Mouse (Mus musculus) midbrain, embryonic 11.5 days (tissue): ENCODE measurements around the gene Actn3. TPM values are rescaled to one million over a fixed set of nuclear protein-coding genes. Genes with fewer than 3 reads are reported as not detected.

Experiments
- ATAC-seq: fragments of 200-750 bp; cut with Nextera tagmentation; 2 replicates; pipeline ENCODE4 v1.8.0; 2017; ENCODE audit warnings: moderate TSS enrichment, moderate library complexity; ENCODE audit not compliant: low FRiP score
- DNase-seq: peaks from one replicate; pipeline ENCODE4 v3.0.0; 2015; ENCODE audit warnings: low spot score; ENCODE audit errors: missing footprints
- H3K27ac ChIP-seq: fragments of 300-500 bp; sonication (generic); 2 replicates; pipeline ENCODE4 v1.5.1; 2014; ENCODE audit warnings: low read depth, low read length
- H3K27me3 ChIP-seq: fragments of 300-500 bp; sonication (generic); 2 replicates; pipeline ENCODE4 v1.6.1; 2014; ENCODE audit warnings: mild to moderate bottlenecking, low read length, moderate library complexity, mixed read lengths; ENCODE audit not compliant: control insufficient read depth, insufficient read depth
- H3K36me3 ChIP-seq: fragments of 300-500 bp; sonication (generic); 2 replicates; pipeline ENCODE4 v1.6.1; 2014; ENCODE audit warnings: mild to moderate bottlenecking, low read length, moderate library complexity, mixed read lengths; ENCODE audit not compliant: control insufficient read depth, insufficient read depth
- H3K4me1 ChIP-seq: fragments of 300-500 bp; sonication (generic); 2 replicates; pipeline ENCODE4 v1.6.1; 2014; ENCODE audit warnings: low read length; ENCODE audit not compliant: control insufficient read depth, insufficient read depth
- H3K4me2 ChIP-seq: fragments of 300-500 bp; sonication (generic); 2 replicates; pipeline ENCODE4 v1.6.1; 2014; ENCODE audit warnings: mild to moderate bottlenecking, moderate library complexity
- H3K4me3 ChIP-seq: fragments of 300-500 bp; sonication (generic); 2 replicates; pipeline ENCODE4 v1.5.1; 2014; ENCODE audit warnings: low read depth, low read length
- H3K9ac ChIP-seq: fragments of 300-500 bp; sonication (generic); 2 replicates; pipeline ENCODE4 v1.6.1; 2014; ENCODE audit warnings: low read length
- H3K9me3 ChIP-seq: fragments of 300-500 bp; sonication (generic); 2 replicates; pipeline ENCODE4 v1.6.1; 2016; ENCODE audit warnings: low read length; ENCODE audit not compliant: control insufficient read depth
- WGBS: fragments of 180-500 bp; shearing (Covaris S2); extraction: QIAGEN DNeasy Blood & Tissue Kit; methylation state at CpG from one replicate; pipeline ENCODE4 v1.1.7; 2014; 5-methylcytosine and 5-hydroxymethylcytosine counted together
- polyA plus RNA-seq: library from polyadenylated mRNA; unstranded; fragments of >200 nt; fragmentation: Nextera tagmentation; extraction: Ambion mirVana; gene quantifications from 2 replicates; pipeline ENCODE4 v1.2.1, GENCODE M21; 2014

Actn3 gene
- 0.86 and 1.2 TPM in 2 replicates for polyA plus RNA-seq

DNA sequence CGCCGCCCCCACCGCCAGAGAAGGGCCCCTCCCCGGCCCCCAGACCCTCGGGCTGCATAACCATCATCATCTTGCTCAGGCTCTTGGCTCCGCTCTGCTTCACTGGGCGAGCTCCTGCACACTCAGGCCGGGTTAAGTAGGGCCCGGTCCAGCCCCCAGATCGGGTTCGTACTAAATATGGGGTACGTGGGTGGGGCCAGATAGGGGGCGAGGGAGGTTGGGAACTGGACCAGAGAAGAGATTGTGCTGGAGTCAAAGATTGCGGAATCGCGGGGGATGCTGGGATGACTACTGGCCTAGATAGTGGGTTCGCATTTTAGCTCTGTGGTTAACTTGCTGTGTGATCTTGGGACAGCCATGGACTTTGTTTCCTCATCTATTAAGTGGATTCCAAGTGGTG is at the start of gene Actn3:
Actn3 (minus strand) TSS at position 125 of the 400 bp plus-strand sequence.
- peak; percentile 84 for DNase-seq
- ATAC-seq = peak; percentile 12; the same call in 1 of the 2 replicates
- peaks cover 6% of the 10 kb centered on the region for H3K4me1 ChIP-seq
- peak within 1 kb of the TSS; percentile 84 for H3K4me2 ChIP-seq
- peak within 1 kb of the TSS; percentile 25; the same call in 1 of the 2 replicates for H3K27ac ChIP-seq
- H3K36me3 ChIP-seq = no peaks in the 10 kb centered on the region
- peak within 1 kb of the TSS; percentile 82 for H3K9ac ChIP-seq
- 4% methylated on average over 17 of the region's 17 CpGs for WGBS
- peak within 1 kb of the TSS; percentile 91 for H3K4me3 ChIP-seq
- no peaks in the 10 kb centered on the region for H3K9me3 ChIP-seq
- no peaks in the 10 kb centered on the region for H3K27me3 ChIP-seq

DNA sequence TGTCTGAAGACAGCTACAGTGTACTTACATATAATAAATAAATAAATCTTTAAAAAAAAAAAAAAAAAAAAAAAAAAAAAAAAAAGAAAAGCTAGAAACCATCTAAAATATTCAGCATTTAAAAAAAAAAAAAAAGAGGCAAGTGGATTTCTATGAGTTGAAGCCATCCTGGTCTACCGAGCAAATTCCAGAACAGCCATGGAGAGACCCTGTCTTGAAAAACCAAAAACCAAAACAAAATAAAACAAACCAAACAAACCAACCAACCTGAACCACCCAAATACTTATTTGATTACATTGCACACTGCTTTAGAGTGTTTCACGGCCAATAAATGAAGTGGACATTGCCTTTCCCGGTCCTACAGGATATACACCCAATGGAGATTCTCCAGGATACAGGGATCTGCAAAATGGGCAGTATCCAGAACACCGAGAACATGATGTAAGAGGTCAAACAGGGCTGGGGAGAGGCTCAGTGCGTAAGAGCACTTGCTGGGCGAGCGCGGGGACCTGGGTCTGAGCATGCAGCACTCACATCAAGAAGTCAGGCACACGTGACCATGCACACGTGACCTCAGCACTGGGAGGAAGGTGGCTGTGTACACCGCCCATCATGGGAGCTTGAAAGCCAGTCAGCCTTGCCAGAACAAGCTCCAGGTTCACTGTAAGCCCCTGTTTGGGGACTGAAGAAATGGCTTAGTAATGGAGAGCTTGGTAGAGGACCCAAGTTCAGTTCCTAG is 47.6 kb upstream of the Actn3 start:
- Histone ChIP-seq H3K27me3 (no peaks in the 10 kb centered on the region), H3K4me3 (no peak overlapping the region), H3K27ac (no peak overlapping the region), H3K9me3 (no peaks in the 10 kb centered on the region), H3K36me3 (peaks cover 27% of the 10 kb centered on the region), H3K4me1 (peaks cover 11% of the 10 kb centered on the region; the same call in 1 of the 2 replicates), H3K9ac (no peak overlapping the region), H3K4me2 (no peak overlapping the region)
- WGBS = 96% methylated on average over 11 of the region's 11 CpGs
- ATAC-seq (no peak), DNase-seq (peak; percentile 54)

DNA sequence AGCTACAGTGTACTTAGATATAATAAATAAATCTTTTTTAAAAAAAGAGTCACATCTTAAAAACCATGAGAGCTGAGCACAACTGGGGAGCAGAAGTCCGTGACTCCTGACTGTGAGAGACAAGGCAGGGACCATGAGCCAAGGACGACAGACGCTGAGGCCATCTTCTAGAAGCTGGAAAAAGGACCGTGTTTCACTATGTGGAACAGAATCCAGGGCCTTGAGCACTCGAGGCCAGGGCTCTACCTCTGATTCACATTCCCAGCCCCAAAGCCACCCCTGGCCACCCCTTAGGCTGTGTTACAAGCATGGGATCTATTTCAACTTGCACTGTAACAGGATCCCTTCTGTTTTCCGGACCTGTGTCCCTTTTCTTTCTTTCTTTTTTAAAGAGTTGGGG is 41.9 kb upstream of the Actn3 start:
- WGBS = 88% methylated on average over 6 of the region's 6 CpGs
- no peak for DNase-seq

DNA sequence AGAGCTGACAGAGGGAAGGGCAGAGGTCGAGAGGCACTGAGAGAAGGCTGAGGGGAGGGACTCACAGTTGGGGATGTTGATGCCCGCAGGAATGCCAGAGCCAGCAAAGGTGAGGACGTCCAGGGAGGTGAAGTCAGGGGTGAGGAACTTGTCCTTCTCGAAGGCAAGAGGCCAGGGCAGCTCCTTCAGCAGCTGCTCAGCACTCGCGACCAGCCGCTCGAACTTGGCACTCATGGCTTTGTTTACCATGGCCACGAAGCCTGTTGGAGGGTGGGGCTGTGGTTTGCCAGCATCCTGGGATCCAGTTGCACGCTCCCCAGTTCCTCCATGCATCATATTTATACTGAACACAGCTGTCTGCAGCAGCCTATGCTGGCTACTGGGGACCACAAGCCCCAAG is 39.1 kb upstream of the Actn3 start:
- Histone ChIP-seq H3K36me3 (peaks cover 27% of the 10 kb centered on the region), H3K27ac (no peak overlapping the region), H3K27me3 (no peaks in the 10 kb centered on the region), H3K9ac (no peak overlapping the region), H3K4me3 (no peak overlapping the region), H3K4me1 (no peaks in the 10 kb centered on the region), H3K9me3 (no peaks in the 10 kb centered on the region), H3K4me2 (no peak overlapping the region)
- DNase-seq (no peak), ATAC-seq (no peak)
- 84% methylated on average over 10 of the region's 10 CpGs for WGBS

More for the DNA sequence above, 41.9 kb upstream of the Actn3 start:
- Histone ChIP-seq H3K9ac (no peak overlapping the region), H3K27me3 (no peaks in the 10 kb centered on the region), H3K4me2 (no peak overlapping the region), H3K4me3 (no peak overlapping the region), H3K9me3 (no peaks in the 10 kb centered on the region), H3K4me1 (no peaks in the 10 kb centered on the region), H3K27ac (no peak overlapping the region), H3K36me3 (peaks cover 35% of the 10 kb centered on the region)
- no peak for ATAC-seq

GRCm38 (mm10) chr19:4915924-4916603 is 38.4 kb upstream of the Actn3 start:
- DNase-seq = no peak
- no peaks in the 10 kb centered on the region for H3K9me3 ChIP-seq
- 88% methylated on average over 15 of the region's 15 CpGs for WGBS
- no peak overlapping the region for H3K4me3 ChIP-seq
- ATAC-seq = no peak
- H3K27me3 ChIP-seq = no peaks in the 10 kb centered on the region
- no peak overlapping the region for H3K4me2 ChIP-seq
- peaks cover 26% of the 10 kb centered on the region for H3K36me3 ChIP-seq
- H3K9ac ChIP-seq = no peak overlapping the region
- H3K27ac ChIP-seq = no peak overlapping the region
- no peaks in the 10 kb centered on the region for H3K4me1 ChIP-seq

DNA sequence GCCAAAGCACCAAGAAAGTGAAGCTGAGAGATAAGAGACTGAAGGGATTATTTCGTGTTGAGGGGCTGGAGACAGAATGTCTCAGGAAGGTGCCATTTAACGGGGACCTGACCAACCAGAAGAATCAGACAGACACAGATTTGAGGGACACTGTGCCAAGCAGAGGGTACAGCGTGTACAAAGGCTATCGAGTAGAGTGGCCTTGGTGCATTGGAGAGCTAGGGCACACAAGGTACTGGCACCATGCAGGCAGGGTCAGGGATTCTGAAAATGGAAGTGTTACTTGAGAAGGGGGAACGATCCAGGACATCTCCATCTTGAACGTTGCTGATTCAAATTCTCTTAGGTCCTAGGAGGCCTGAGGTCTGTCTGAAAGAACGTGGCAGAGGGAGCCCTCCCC is 31.7 kb upstream of the Actn3 start:
- no peaks in the 10 kb centered on the region for H3K27me3 ChIP-seq
- no peak overlapping the region for H3K4me3 ChIP-seq
- no peak overlapping the region for H3K9ac ChIP-seq
- no peaks in the 10 kb centered on the region for H3K9me3 ChIP-seq
- H3K36me3 ChIP-seq = peaks cover 20% of the 10 kb centered on the region
- peaks cover 5% of the 10 kb centered on the region; the same call in 1 of the 2 replicates for H3K4me1 ChIP-seq
- H3K4me2 ChIP-seq = no peak overlapping the region
- DNase-seq (no peak), ATAC-seq (no peak)
- WGBS = 95% methylated on average over 7 of the region's 7 CpGs
- H3K27ac ChIP-seq = no peak overlapping the region

GRCm38 (mm10) chr19:4908107-4908506 is 30.4 kb upstream of the Actn3 start:
- no peak overlapping the region for H3K4me3 ChIP-seq
- no peak overlapping the region for H3K27ac ChIP-seq
- H3K36me3 ChIP-seq = peaks cover 12% of the 10 kb centered on the region
- H3K9me3 ChIP-seq = no peaks in the 10 kb centered on the region
- WGBS = 82% methylated on average over 4 of the region's 4 CpGs
- no peak overlapping the region for H3K9ac ChIP-seq
- ATAC-seq = no peak
- H3K27me3 ChIP-seq = no peaks in the 10 kb centered on the region
- no peak overlapping the region for H3K4me2 ChIP-seq
- DNase-seq = no peak
- peaks cover 5% of the 10 kb centered on the region; the same call in 1 of the 2 replicates for H3K4me1 ChIP-seq

- no peaks in the 10 kb centered on the region for H3K9me3 ChIP-seq
- peaks cover 12% of the 10 kb centered on the region for H3K36me3 ChIP-seq
- WGBS = 10% methylated on average over 31 of the region's 31 CpGs
Measured at GRCm38 (mm10) chr19:4905979-4906794, 28.5 kb upstream of the Actn3 start, which contains the start of gene Bbs1. Gene Bbs1 (minus strand): TSS chr19:4906628.

More at GRCm38 (mm10) chr19:4905979-4906794, 28.5 kb upstream of the Actn3 start, which contains the start of gene Bbs1:
- H3K4me1 ChIP-seq = peaks cover 5% of the 10 kb centered on the region; the same call in 1 of the 2 replicates
- DNase-seq (peak; percentile 98), ATAC-seq (peak; percentile 72)
- no peaks in the 10 kb centered on the region for H3K27me3 ChIP-seq
- peak within 1 kb of the TSS; percentile 69 for H3K4me2 ChIP-seq
- H3K4me3 ChIP-seq = peak within 1 kb of the TSS; percentile 73
- peak within 1 kb of the TSS; percentile 76 for H3K9ac ChIP-seq
- peak within 1 kb of the TSS; percentile 53; the same call in 1 of the 2 replicates for H3K27ac ChIP-seq
